Mouse (Mus musculus) C2C12 (cell line): ENCODE data around the gene Ms4a2. TPM values are rescaled to one million over a fixed set of nuclear protein-coding genes. Genes with fewer than 3 reads are reported as not detected.

Experiments
- H3K27me3 ChIP-seq: one replicate; pipeline ENCODE4 v1.6.1; 2011; ENCODE audit not compliant: control insufficient read depth, insufficient read depth, insufficient read length
- H3K36me3 ChIP-seq: one replicate; pipeline ENCODE4 v1.6.1; 2011; ENCODE audit not compliant: control insufficient read depth, insufficient read depth
- H3K4me3 ChIP-seq: one replicate; pipeline ENCODE4 v1.5.1; 2011; ENCODE audit warnings: mild to moderate bottlenecking, control low read depth; ENCODE audit not compliant: poor library complexity, insufficient read depth, severe bottlenecking
- H3K79me2 ChIP-seq: one replicate; pipeline ENCODE4 v1.6.1; 2011; ENCODE audit not compliant: control insufficient read depth, insufficient read depth
- H3K79me3 ChIP-seq: one replicate; pipeline ENCODE4 v1.6.1; 2011; ENCODE audit warnings: low read depth, control low read depth
- H3ac ChIP-seq: one replicate; pipeline ENCODE3; 2011; ENCODE audit warnings: low read depth; ENCODE audit not compliant: control insufficient read depth, insufficient read length
- CEBPB ChIP-seq: IDR thresholded peaks from one replicate; pipeline ENCODE4 v1.6.1; 2011; ENCODE audit warnings: low read depth, mild to moderate bottlenecking, control low read depth, moderate library complexity
- CTCF ChIP-seq: IDR thresholded peaks from one replicate; pipeline ENCODE4 v1.5.1; 2011; ENCODE audit not compliant: control insufficient read depth, insufficient read depth, insufficient read length
- FOSL1 ChIP-seq: IDR thresholded peaks from one replicate; pipeline ENCODE4 v1.8.0; 2011; ENCODE audit warnings: mild to moderate bottlenecking, low read length; ENCODE audit not compliant: poor library complexity, insufficient read depth, severe bottlenecking
- MAX ChIP-seq: IDR thresholded peaks from one replicate; pipeline ENCODE4 v1.6.1; 2011; ENCODE audit warnings: mild to moderate bottlenecking, control low read depth
- MYOD1 ChIP-seq: IDR thresholded peaks from one replicate; pipeline ENCODE4 v1.6.1; 2011; ENCODE audit warnings: low read depth; ENCODE audit not compliant: control insufficient read depth, insufficient read length
- polyA plus RNA-seq: library from polyadenylated mRNA; unstranded; fragments of >200 nt; fragmentation: generic; extraction: Trizol; gene quantifications from one replicate; pipeline ENCODE4 v1.2.1, GENCODE M21; 2012; ENCODE audit warnings: missing spikeins

Ms4a2 gene
- polyA plus RNA-seq, 1 experiment, result not detected

GRCm38 (mm10) chr19:11589205-11589604 lies 34.3 kb downstream of the Ms4a2 start:
- Histone ChIP-seq H3K79me2 (no peaks in the 10 kb centered on the region), H3K36me3 (no peaks in the 10 kb centered on the region), H3K27me3 (no peaks in the 10 kb centered on the region), H3K4me3 (no peak overlapping the region), H3ac (no peak overlapping the region), H3K79me3 (no peaks in the 10 kb centered on the region)
- TF ChIP-seq MYOD1 (no peak), FOSL1 (no peak), CEBPB (no peak), CTCF (no peak)

GRCm38 (mm10) chr19:11574965-11575364 lies 48.6 kb downstream of the Ms4a2 start:
- Histone ChIP-seq H3K4me3 (no peak overlapping the region), H3K79me2 (no peaks in the 10 kb centered on the region), H3K79me3 (no peaks in the 10 kb centered on the region), H3K27me3 (no peaks in the 10 kb centered on the region), H3K36me3 (no peaks in the 10 kb centered on the region), H3ac (no peak overlapping the region)
- TF ChIP-seq FOSL1 (no peak), CTCF (no peak), MAX (no peak)

Other genes with a start within 250 kb of the Ms4a2 start
- not detected for gene Ms4a4a, start 248.2 kb downstream of the Ms4a2 start, polyA plus RNA-seq
- gene Ms4a4c, start 218.9 kb downstream of the Ms4a2 start, polyA plus RNA-seq, result not detected
- gene Ms4a4b, start 180.2 kb downstream of the Ms4a2 start, polyA plus RNA-seq, result not detected
- gene Ms4a6c, start 154.4 kb downstream of the Ms4a2 start, polyA plus RNA-seq, result not detected
- not detected for gene Gm8369, start 137.8 kb downstream of the Ms4a2 start, polyA plus RNA-seq
- gene Ms4a6b, start 107.2 kb downstream of the Ms4a2 start, polyA plus RNA-seq, result not detected
- gene Ms4a4d, start 86.9 kb downstream of the Ms4a2 start, polyA plus RNA-seq, result not detected
- not detected for gene Ms4a6d, start 18.9 kb downstream of the Ms4a2 start, polyA plus RNA-seq
- not detected for gene Ms4a3, start 17.1 kb upstream of the Ms4a2 start, polyA plus RNA-seq
- not detected for gene Oosp2, start 36.8 kb upstream of the Ms4a2 start, polyA plus RNA-seq
- not detected for gene Oosp1, start 67.4 kb upstream of the Ms4a2 start, polyA plus RNA-seq
- not detected for gene Oosp3, start 73.3 kb upstream of the Ms4a2 start, polyA plus RNA-seq
- not detected for gene Gif, start 123.8 kb upstream of the Ms4a2 start, polyA plus RNA-seq
- gene Mrpl16, start 146.7 kb upstream of the Ms4a2 start, polyA plus RNA-seq, result 60.5 TPM
- gene Stx3, start 195.7 kb upstream of the Ms4a2 start, polyA plus RNA-seq, result 5.4 TPM
- gene Olfr1417, start 215.5 kb upstream of the Ms4a2 start, polyA plus RNA-seq, result not detected
- not detected for gene Olfr1418, start 237.3 kb upstream of the Ms4a2 start, polyA plus RNA-seq